Mouse (Mus musculus): Measurements from ENCODE around the gene Efnb2.

- TF ChIP-seq CTCF (IDR thresholded peaks at IDR 0.05; ENCODE audit: extremely low read depth, insufficient read depth, insufficient read length, insufficient replicate concordance) (no peak), POLR2A (IDR thresholded peaks at IDR 0.05; ENCODE audit: low read depth, low read length) (no peak)
Observed at GRCm38 (mm10) chr8:8624017-8624416, 37.0 kb downstream of the Efnb2 start.

Data from spleen, adult 2 months (tissue).